Mouse (Mus musculus): Measurements from ENCODE around the gene Arhgef16.

The Arhgef16 gene

DNA sequence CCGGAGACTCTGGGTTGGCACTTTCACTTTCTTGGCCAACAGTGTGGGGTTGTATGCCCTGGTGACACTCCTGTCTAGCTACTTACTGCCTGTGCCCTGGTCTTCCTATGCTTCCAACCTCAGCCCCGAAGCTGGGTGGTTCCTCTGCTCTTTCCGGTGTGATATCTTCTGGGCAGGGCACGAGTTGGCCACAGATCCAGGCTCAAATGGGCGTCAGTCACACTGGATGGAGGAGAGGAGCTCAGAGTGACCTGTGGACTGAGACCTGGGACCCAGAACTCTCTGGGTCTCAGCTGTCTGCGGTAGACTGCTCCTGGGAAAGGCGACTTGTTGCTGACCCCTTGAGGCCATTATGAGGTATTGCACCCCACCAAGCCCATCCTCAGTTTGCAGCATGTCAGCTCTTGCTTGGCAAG, at the start of gene Arhgef16:
Arhgef16 (minus strand) TSS at position 211 of the 416 bp plus-strand sequence.
- peak in 1 of 2 experiments; percentile 13 for DNase-seq

DNA sequence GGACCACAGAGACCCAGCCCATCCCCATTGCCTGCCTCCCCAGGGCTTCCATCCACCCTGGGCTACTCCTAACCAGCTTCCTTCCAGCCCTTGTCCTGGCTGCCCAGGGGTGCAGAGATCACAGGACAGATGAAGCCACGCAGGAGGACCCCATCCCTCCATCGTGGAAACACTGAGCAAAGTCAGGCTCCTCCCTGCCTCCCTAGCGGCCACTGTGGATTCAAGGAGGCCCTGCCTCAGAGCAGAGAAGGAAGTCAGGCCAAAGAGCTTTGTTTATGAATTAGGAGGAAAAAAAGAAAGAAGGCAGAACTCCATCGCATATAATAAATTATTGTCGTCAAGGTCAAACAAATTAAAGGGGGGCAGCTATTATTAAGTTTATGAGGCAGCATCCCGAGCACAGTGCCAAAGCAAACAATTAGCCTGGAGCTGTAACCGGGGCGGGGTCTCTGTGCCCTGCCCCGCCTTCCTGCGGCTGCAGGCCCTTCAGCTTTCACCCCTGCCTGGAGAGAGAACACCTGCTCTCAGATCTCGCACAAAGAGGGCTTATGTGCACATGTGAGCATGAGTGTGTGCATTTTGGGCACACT, 46.8 kb upstream of the Arhgef16 start:
- no peak for DNase-seq

DNA sequence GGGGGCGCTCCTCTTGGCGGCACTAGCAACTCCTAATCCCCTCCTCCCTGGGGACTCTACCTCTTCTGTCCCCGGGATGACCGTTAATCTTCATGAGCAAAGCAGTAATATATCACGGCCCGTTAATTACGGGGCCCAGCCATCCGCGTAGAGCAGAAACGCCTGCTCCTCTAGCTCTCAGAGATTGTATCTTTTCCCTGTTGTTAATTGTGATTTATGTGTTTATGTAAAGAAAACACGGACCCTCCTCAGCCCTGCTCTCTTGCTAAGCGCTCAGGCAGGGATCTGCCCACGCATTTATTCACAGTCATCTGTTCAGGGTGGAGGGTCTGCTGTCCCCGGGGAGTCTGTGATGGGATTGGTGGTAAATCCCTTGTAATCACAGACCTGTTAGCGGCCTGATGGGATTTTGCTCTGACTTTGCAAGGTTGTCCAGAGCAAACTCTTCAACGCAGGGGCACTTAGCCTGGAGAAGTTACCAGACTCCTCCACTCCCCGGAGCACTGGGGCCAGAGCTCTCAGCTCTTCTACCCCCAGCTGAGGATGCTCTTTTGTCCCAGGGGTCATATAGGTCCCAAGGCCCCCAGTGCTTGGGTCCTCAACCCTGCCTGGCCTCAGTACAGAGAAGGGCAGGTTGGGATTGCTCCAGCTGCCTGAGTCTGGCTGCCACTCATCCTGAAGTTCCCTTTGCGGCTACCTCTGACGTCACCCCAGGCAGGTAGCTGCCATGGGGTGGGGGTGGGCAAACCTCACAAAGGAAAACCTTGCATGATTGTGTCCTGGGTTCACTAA, 45.5 kb upstream of the Arhgef16 start:
- DNase-seq: no peak

DNA sequence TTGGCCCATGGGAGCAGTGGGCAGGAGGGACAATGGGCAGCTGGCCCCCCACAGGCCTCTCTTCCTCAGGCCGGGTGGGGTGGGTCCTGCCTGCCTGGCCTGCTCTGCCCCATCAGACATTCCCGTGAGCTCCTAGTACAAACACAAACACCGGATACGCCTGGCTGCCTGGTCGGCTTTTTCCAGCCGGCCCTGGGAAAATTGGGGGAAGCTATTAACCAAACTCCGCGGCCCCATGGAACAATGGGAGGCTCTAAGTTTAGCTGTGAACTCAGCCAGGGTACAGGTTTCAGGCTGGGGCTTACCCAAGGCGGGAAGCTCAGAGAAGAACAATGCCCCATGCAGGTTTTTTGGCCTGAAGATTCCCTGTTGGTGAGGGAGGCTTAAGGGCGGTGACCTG, 35.2 kb upstream of the Arhgef16 start:
- DNase-seq: no peak

DNA sequence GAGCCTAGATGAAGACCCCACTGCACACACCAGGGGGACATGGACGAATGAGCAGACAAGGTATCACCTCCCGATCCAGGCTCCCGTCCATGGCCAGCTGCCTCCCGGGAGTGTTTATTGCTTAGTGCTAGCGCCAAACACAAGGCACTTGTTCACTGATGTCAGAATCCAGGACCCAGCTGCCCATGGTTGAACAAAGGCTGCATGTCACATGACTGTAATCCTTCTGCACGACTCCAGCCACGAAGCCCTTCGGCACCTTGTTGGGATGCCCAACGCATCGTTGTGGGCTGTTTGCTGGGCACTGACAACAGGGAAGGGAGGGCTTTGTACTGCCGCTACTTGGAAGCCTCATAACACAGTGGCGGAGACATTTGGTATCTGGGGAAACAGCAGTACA, 34.3 kb upstream of the Arhgef16 start, which contains the start of gene B230104I21Rik:
B230104I21Rik (plus strand) TSS at position 367 of the 400 bp plus-strand sequence.
- DNase-seq: no peak

DNA sequence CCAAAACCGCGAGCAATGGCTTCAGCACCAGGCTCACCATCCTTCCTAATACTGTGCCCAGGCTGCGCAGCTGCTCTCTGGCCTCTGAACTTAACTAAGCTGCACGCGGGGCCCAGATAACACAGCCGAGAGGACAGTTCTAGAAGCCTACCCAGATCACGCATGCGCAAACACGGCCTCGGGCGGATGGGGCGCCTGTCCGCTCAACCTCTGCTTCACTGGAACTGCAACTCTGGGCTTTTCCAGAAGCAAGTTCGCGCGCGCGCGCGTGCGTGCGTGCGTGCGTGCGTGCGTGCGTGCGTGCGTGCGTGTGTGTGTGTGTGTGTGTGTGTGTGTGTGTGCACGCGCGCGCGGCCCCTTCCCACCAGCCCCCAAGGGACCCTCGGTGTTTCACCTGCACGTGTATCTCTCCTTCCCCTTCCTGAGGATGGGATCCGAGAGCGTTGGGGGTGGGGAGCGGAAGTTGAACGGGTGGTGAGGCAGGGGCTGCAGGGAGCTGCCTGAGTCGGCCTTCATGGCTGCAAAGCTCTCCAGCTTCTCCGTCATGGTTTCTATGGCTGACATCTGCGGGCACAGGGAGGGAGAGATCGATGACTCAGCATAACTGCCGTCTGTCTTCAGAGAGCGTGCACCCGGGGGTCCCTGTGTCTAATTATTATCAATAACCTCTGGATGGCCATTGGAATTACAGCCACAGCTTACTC, 33.4 kb upstream of the Arhgef16 start:
- peak; percentile 21 to 31 for DNase-seq

DNA sequence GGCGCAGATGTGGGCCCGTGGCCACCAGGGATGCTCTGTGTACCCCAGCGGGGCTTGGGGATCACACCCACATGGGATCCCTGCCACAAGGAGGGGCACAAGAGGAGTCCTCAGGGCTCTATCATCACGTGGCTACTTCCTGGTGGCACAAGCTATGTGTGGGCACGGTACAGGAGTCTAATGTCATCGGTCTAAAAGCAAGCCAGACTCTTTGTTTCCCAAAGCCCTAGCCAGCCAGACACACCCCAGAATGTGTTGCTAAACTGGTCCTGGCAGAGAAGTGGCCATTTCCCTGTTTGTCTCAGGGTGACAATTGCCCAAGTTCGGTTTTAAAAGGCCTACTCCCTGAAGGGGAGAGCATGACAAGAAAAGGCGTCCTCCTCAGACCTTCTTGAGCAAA, 31.8 kb upstream of the Arhgef16 start:
- DNase-seq: no peak

DNA sequence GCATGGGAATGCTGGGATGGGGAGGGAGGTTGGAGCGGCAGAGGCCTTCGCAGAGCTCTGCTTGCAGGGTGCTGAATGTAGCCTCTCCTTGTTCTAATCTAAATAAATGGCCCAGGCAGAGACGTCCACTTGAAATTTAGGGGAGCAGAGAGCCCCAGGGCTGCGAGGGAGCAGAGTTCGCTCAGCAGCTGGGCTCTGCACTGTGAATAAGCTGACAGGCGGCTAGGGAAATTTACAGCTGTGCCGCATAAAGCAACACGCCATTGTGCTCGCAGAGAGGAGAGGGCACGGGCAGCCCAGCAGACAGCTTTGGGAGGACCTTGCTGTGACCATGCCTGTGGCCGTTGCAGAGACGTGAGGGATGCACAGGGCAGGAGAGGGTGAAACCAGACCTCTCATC, 29.8 kb upstream of the Arhgef16 start:
- DNase-seq: no peak

DNA sequence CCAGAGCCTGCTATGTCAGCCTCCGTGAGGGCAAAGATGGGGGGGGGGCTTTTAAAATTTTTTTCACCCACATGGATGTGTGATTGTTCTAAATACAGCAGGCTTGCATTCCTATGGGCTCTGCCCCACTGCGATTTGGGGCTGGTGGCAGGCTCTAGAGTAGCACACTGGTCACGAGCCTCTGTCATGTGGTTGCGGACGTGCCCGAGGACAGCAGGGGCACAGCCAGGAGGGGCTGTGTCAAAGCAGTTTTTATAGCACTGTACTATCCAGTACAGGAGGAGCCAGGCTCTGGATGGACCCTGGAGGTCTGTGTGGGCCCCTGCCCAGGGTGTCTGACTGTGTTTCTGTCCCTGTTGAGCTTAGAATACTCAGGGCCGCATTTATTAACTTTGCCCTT, 28.5 kb upstream of the Arhgef16 start:
- no peak for DNase-seq

DNA sequence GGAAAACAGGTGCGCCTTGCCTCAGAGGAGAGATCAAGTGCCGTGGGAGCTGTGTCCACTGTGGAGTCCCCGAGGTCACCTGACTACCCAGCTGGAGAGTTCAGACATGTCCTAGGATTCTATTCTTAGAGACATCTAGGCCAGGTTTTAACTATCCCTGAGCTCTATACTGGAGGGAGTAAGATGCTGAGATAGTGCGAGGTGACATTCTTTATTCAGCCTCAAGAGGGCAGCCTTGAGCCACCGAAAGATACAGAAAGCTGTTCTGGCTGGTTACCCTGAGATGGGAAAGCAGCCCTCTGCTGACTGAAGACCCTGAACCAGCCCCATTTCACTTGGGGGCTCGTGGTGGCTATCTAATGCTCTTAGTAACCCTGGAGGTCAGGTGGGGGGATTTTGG, 27.4 kb upstream of the Arhgef16 start:
- DNase-seq: peak; percentile 30 to 46

DNA sequence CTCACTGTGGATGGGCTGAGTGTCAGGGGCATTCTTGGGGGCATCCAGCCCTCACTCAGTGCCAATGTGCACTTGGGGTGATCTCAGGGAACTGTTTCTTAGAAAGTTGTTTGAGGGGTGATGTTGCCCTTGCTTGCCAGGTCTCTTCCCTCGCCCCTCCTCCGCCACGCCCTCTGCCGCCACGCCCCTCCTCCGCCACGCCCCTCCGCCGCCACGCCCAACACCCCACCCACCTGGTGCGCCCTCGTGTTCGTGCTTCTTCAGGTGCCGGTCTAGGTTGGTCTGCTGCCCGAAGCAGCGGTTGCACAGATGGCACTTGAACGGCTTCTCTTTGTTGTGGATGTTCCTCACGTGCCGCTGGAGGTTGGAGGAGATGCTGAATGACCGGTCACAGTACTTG, 27.0 kb upstream of the Arhgef16 start:
- DNase-seq: no peak

DNA sequence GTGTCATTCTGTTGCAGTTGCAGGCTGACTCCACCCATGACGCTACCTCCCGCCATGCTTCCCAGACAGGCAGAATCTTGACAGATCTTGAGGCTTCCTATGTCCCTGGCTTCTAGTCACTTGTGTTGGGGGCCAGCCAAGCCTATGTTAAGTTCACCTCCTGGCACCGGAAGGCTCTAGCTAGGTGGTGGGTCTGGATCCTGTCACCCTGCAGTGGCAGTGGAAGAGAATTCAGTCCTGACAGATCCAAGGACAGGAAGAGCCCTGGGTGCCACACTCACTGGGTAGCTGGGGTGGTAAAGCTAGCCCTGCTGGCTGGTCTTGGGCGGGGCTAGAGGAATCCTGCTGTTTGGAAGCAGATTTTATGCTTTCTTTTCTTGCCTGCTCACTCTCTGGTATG, 23.9 kb upstream of the Arhgef16 start:
- DNase-seq: no peak

DNA sequence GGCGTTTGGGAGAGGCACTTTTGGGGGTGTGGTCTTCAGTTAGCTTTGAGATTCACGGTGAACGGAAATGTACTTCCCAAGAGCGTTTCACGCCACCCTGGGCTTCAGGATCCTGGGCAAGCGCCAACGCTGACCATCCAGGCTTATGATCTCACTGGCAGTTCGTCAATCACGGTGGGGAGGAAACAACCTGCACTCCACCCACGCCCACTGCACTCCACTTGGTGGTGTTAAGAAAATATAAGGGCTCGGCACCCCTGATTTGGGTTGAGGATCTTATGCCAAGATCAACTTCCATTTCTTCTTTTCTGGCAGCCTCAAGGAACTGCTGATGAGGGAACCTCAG, 12.1 kb upstream of the Arhgef16 start:
- DNase-seq: no peak

DNA sequence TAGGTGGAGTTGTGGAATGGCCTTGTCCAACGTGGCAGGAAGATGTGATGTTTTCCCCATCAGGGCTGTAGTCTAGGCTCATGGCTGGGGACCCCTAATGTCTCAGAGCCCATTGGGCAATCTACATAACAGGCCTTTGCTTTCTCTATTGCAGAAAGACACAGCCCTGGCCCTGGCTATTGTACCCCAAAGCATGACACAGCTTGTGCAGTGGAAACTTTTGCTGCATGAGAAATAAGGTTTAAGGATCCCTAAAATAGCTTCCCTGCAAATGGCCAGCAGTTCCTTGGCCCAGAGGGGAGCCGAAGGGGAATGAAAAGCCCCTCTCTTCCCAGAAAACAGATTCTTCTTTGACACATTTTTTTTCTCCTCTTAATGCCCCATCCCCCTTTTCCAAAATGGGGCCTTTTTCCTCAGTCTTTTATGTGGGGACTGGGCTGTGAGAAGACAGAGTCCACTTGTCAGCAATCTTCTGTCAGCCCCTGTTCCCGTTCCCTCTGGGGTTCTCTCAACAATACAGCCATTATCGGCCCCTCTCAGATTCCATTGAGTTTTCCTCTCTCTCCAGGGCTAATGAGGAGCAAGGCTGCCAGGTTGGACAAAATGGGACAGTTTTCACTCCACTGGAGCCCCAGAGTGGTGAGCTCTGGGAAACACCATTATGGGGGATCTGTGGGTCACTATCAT, 11.6 kb upstream of the Arhgef16 start:
- no peak for DNase-seq

DNA sequence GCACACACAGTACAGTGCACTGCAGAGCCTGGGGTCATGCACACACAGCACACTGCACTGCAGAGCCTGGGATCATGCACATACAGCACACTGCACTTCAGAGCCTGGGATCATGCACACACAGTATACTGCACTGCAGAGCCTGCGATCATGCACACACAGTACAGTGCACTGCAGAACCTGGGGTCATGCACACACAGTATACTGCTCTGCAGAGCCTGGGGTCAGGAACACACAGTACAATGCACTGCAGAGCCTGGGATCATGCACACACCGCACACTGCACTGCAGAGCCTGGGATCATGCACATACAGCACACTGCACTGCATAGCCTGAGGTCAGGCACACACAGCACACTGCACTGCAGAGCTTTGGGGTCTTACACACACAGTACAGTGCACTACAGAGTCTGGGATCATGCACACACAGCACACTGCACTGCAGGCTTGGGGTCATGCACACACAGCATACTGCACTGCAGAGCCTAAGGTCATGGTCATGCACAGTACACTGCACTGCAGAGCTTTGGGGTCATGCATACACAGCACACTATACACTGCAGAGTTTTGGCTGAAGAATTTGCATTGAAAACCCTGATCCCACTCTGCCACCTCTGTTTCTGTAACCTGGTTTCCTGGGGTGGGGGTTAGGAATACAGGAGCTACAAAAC, 10.8 kb upstream of the Arhgef16 start:
- no peak for DNase-seq

DNA sequence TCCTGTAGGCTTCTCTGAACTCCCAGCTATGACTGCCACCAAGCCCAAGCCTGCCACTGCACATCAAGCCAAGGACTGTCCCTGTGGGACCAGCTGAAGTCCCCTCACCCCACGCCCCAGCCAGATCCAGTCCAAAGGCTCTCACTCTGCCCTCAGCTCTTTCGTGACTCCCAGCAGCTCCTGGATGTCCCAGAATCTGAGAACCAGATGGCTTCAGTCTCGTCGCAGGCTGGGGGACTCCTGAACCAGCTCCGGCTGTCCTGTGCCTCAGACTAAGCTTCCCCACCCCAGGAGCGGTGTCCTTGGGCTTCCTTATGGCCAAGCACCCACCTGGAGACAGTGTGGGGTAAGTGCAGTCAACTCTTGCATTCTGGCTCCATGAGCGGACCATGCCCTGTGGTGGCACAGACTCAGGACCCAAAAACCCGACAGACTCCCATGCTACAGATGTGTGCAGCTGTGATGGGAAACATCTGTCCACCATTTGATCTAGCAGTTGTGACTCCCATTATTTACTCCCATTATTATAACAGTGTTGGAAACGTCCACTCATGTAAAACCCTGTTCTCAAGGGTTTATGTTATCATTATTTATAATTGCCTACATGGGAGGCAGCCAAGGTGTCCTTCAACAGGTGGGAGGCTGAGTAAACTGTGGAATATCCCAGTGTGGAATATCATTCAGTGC, 9.2 kb upstream of the Arhgef16 start:
- DNase-seq: no peak

DNA sequence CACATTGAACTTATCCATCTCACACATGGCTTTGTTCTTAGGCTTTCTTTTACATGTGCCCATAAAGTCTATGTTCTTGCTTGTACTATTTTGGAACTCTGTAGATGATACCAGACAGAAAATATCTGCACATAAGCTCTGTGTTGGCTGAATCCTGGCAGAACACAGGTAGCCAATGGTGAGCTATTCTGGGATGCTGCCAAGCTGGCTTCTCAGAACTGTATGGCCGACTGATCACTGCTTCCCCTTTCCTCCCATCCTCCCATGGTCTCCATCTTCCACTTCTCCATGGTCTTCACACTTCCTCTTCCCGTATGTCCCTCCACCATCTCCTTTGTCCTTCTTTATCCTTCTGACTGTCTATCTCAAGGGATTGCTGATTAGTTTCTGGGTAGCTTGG, 7.7 kb upstream of the Arhgef16 start:
- no peak for DNase-seq

DNA sequence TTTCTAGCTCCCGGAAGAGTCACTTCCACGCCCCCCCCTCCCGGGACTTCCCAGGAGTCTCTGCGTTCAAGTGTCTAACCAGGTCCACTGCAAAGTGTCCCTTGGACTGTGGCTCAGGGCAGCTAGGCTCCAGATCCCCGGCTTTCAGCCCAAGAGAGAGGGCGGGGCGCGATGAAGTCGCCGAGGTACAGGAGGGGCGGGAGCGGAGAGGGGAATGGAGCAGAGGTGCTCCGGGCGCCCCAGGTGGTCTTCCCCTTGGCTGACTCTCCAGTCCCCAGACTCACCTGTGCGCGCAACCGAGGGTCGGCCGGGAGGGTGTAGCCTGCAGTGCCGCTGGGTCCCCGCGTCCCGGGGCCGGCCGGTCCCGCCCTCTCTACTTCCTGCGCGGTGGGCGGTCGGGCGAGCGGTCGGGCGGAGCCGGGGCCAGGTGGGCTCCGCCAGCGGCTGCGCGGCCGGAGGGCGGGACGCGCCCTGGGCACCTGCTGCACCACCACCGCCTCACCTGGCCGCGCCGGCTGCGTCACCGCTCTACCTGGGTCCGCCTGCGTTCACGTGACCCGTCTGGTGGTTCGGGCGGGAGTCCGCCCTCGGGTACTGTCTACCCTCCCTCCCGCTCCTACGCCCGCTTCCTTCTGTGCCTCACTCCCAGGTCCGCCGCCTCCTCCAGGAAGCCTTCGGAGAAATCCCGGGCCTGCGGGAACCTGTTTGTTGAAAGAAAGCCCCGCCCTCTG, 1.8 kb downstream of the Arhgef16 start:
- DNase-seq: peak in 1 of 2 experiments; percentile 11

DNA sequence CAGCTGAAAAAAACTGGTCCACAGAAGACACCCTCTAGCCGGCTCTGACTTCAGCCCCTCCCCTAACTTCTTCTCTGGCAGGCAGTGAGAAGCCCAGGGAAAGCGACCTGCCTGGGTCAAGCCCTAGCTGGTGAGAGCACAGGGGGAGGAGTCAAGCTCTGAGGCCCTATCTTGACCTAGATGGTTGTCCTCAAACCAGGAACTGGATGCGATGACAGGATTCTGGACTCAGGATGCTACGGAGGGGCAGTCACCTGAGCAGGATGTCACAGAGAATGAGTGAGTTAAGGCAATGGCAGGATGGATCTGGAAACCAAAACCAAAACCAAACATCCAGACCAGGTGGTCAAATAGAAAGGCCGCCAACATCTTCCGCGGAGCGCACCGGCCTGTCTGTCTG, 3.7 kb downstream of the Arhgef16 start:
- no peak for DNase-seq

DNA sequence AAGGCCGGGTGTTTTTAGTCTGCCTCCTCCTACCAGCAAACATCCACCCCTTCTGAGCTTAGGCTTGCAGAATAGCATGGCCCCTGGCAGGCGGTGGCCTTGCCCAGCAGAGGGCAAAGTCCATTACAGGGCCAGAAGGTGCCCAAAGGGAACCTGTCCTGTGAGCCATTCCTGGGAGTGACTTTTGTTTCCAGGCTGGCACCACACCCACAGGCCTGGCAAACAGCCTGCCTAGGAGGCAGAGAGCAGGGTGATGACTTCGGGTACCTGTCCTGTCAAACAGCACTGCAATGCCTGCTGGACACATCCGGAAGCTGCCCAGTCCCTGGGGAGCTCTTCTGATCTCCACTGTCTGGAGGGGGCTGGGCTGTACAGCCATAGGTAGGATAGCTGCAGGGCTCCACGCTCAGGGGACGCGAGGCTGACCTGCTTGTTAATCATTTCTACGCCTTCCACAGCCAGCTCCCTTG, 7.2 kb downstream of the Arhgef16 start:
- no peak for DNase-seq

DNA sequence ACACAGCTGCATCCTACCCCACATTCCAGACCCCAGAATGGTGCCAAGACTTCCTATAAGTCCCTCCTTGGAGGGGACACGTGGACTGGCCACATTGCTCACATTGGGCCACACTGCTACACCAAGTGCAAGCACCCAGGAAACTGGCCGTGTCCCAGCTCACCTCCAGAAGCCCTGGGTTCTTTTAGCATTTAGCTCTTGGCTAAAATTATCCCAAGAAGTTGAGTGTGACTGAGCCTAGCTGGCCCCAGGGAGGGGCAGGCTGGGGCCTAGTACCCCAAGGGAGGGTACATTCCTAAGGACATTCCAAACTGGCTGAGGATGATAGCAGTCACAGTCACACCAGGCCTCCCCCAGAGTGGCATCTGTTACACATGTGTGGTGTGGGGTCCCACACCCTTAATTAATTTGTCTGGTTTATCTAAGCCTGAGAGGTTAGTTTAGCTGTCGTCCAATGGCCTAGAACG, 7.7 kb downstream of the Arhgef16 start:
- DNase-seq: no peak

All from thymus, postnatal 36 days (tissue).